Mouse (Mus musculus) lung, postnatal 14 days (tissue): ENCODE data around the gene Slc36a2.

Source experiments
- DNase-seq: peaks from one replicate; pipeline ENCODE4 v3.0.0; 2021

Gene Slc36a2

GRCm38 (mm10) chr11:55179856-55180255 lies 5.0 kb downstream of the Slc36a2 start:
- DNase-seq = no peak

GRCm38 (mm10) chr11:55178830-55179229 lies 6.0 kb downstream of the Slc36a2 start:
- no peak for DNase-seq

- no peak for DNase-seq
Measured at GRCm38 (mm10) chr11:55170501-55170900, 14.4 kb downstream of the Slc36a2 start.

- no peak for DNase-seq
Measured at GRCm38 (mm10) chr11:55168914-55169313, 16.0 kb downstream of the Slc36a2 start.

GRCm38 (mm10) chr11:55168504-55168903 lies 16.4 kb downstream of the Slc36a2 start:
- no peak for DNase-seq

- no peak for DNase-seq
Measured at GRCm38 (mm10) chr11:55165748-55166147, 19.1 kb downstream of the Slc36a2 start.

GRCm38 (mm10) chr11:55164723-55165122 lies 20.2 kb downstream of the Slc36a2 start:
- DNase-seq = peak; percentile 57

GRCm38 (mm10) chr11:55162670-55163069 lies 22.2 kb downstream of the Slc36a2 start:
- peak; percentile 60 for DNase-seq

- DNase-seq = peak; percentile 88
Measured at GRCm38 (mm10) chr11:55158785-55159359, 26.0 kb downstream of the Slc36a2 start.

GRCm38 (mm10) chr11:55155070-55155421 lies 29.8 kb downstream of the Slc36a2 start:
- DNase-seq = peak; percentile 22

- no peak for DNase-seq
Measured at GRCm38 (mm10) chr11:55154398-55155069, 30.3 kb downstream of the Slc36a2 start.

- no peak for DNase-seq
Measured at GRCm38 (mm10) chr11:55151608-55152007, 33.3 kb downstream of the Slc36a2 start, which contains the start of gene Slc36a3. Slc36a3 (minus strand) TSS chr11:55151708.

GRCm38 (mm10) chr11:55148461-55148860 lies 36.4 kb downstream of the Slc36a2 start:
- DNase-seq = no peak

GRCm38 (mm10) chr11:55147423-55147822 lies 37.5 kb downstream of the Slc36a2 start:
- no peak for DNase-seq

GRCm38 (mm10) chr11:55146855-55147254 lies 38.0 kb downstream of the Slc36a2 start:
- no peak for DNase-seq

GRCm38 (mm10) chr11:55144011-55144410 lies 40.9 kb downstream of the Slc36a2 start:
- no peak for DNase-seq

GRCm38 (mm10) chr11:55141502-55141901 lies 43.4 kb downstream of the Slc36a2 start:
- DNase-seq = no peak

- no peak for DNase-seq
Measured at GRCm38 (mm10) chr11:55137646-55138045, 47.2 kb downstream of the Slc36a2 start.

GRCm38 (mm10) chr11:55136770-55137547 lies 47.9 kb downstream of the Slc36a2 start:
- DNase-seq = no peak

- DNase-seq = no peak
Measured at GRCm38 (mm10) chr11:55134871-55135270, 50.0 kb downstream of the Slc36a2 start.

- no peak for DNase-seq
Measured at GRCm38 (mm10) chr11:55134407-55134806, 50.5 kb downstream of the Slc36a2 start.

- no peak for DNase-seq
Measured at GRCm38 (mm10) chr11:55133204-55133603, 51.7 kb downstream of the Slc36a2 start.

GRCm38 (mm10) chr11:55131946-55132345 lies 52.9 kb downstream of the Slc36a2 start:
- DNase-seq = no peak
